Mouse (Mus musculus) adrenal gland, postnatal 25 days (tissue): ENCODE measurements around the gene Tmem218. TPM values are rescaled to one million over a fixed set of nuclear protein-coding genes. Genes with fewer than 3 reads are reported as not detected.

Experiments
- DNase-seq: peaks from one replicate; pipeline ENCODE4 v3.0.0; 2021; ENCODE audit warnings: mixed read lengths
- long read RNA-seq: library from polyadenylated mRNA; stranded (forward); transcript quantifications from one replicate; pipeline ENCODE4 v2.0.0, GENCODE M21; 2021
- total RNA-seq: library from RNA; stranded (reverse); gene quantifications from 2 replicates; pipeline ENCODE4 v1.2.3, GENCODE M21; 2021

Gene Tmem218
- total RNA-seq, result 4.5 and 4.7 TPM in 2 replicates
- long read RNA-seq, transcript Tmem218-201 (4 exons, 2,619 nt), result major isoform, 5 of 11 reads
- long read RNA-seq, partial matches to known transcripts, result 1 of 11 reads
- long read RNA-seq, other reads (novel, unspliced or antisense), result 5 of 11 reads

DNA sequence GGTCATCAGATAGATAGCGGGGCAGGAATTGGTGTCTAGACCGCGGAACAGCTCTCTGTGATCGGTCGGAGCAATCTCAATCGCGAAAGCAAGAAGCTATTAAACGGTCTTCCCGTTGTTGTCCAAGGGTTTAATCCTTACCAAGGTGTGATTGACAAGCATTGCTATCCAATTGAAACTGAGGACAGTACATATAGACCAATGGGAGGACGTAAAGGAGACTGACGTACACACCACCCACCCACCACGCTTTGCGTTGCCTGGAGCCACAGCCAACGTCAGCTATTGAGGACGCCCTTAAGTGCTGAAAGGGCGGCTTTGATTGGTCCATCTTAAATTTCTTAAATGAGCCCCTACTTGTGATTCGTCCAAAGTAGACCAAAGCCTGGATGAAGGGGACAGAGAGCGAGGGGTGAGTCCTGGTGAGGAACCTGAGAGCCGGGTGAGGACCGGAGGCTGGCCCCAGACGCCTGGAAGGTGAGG, at the start of gene Tmem218:
Tmem218 (plus strand) TSS at position 295 of the 483 bp plus-strand sequence.
- DNase-seq, result peak; percentile 81

DNA sequence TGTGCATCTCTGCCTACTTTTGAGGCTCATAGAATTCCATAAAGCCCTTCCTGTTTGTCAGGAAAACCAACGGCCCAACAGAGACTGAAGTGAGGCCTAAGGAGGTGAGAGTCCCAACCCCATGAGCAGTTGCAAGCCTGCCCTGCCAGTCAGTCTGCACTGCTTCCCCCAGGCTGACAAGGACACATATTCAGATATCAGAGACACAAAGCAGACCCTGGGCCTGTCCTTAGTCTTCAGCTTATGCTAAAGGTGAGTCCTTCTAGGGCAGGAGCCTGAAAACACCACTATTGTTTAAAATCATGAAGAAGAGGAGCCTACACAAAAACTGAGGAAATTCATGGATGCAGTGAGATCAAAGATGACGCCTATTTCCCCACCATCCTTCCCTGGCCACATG, 47.3 kb upstream of the Tmem218 start:
- no peak for DNase-seq

DNA sequence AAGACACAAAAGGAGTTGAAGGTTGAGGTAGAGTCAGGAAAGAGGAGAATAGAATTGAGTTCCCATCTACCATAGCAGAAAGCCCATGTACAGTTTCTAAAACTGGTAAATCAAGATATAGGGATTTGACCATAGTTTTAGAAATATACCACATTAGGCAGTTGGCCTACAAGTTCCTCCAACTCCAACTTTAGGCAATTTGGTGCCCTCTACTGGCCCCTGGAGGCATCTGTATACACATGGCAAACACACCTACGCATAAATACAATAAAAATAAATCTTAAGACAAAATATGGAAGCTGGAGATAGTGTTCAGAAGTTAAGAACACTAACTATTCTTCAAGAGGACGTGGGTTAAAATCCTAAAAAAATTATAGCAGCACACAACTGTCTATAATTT, 41.1 kb upstream of the Tmem218 start:
- DNase-seq, result no peak

GRCm38 (mm10) chr9:37173376-37173775, 34.6 kb upstream of the Tmem218 start:
- no peak for DNase-seq

DNA sequence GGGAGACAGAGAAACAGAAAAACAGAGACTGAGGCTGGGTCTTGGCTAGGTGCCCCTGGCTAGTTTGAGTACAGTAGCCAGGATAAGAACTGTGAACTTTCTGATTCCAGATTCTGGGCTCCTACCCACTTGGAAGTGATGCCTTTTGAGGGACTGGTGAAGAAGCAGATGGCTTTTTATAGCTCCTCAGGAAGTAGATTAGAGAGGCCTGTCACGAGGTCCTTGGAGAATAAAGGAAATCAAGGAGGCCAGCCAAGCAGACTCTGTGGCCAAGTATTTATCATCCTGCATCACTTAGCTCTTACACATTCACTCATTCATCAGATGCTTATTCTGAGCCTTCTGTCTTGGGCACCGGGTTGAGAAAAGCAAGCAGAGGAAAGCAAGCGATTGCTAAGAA, 32.0 kb upstream of the Tmem218 start:
- no peak for DNase-seq

DNA sequence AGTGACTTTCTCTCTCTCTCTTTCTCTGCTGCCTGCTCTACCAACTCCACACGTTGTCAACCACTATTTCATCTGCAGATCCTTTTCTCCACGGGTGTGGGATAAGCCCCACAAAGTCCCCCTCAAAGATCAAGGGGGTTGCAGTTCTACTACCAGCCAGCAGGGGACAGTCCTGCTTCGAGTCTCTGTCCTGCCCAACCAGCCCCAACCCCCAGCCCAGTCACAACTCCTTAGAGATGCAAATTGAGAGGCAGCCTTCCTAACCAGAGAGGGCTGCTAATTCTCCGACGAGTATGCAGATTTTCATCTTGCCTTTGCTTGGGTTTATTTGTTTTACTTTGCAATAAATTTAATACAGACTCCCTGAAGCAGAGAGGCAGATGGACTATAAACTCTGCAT, 30.9 kb upstream of the Tmem218 start:
- peak; percentile 52 for DNase-seq

DNA sequence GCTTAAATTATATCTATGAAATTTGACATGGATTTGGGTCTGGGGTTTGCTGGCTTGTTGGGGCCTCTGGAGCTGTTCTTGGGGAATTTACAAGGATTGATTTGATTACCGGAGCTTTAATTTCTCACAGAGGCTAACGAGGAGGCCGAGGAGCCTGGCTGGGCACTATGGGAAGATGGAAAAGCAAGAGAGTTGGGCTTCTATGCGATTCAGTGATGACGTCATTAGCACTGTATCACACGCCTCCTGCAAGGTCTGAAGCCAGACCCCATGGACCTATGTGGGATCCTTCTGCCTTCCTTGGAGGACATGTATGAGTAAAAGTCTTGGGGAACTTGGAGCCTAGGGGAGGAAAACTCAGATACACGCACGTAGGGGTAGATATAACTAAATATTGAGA, 30.5 kb upstream of the Tmem218 start:
- no peak for DNase-seq

- DNase-seq, result no peak
These were observed 29.1 kb upstream of the Tmem218 start for GRCm38 (mm10) chr9:37178911-37179310.

GRCm38 (mm10) chr9:37179596-37179995, 28.4 kb upstream of the Tmem218 start:
- DNase-seq, result no peak

DNA sequence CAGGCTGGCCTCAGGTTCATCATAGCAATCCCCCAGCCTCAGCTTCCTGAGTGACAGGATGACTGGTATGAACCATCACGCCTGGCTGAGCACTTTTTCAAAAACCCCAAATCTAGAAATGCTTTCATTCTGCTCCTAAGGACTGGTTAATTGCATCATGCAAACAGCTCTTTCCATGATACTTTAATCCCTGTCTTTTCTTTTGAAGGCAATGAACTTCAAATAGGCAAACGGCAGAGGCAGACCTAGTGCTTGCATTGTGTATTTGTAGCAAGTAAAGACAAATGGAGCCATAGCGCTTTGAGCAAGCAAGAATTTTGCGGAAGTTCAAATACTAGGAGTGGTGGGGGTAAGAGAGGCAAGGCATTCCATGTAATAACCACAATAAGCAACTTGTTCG, 26.4 kb upstream of the Tmem218 start:
- no peak for DNase-seq

GRCm38 (mm10) chr9:37183176-37183575, 24.8 kb upstream of the Tmem218 start:
- DNase-seq, result peak; percentile 8

GRCm38 (mm10) chr9:37187407-37187806, 20.6 kb upstream of the Tmem218 start:
- DNase-seq, result no peak

- DNase-seq, result no peak
These were observed 20.0 kb upstream of the Tmem218 start for GRCm38 (mm10) chr9:37188024-37188423.

DNA sequence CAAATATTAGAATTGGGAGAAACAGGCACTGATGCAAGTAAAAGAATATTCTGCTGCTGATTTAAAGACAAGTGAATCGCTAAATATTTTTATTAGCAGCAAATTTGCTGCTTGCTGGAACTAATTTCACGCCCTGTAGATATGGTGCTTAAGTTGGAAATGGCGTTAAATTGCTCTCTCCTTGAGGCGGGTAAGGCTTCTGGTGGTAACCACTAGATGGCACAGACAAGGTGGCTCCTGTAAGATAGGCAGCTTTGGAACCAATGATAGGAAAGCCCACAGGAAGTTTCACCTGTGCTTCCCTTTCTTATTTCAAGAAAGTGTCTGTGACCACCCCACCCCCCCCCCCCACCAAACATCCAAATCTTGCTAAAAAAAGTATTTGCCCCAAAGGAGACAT, 11.0 kb upstream of the Tmem218 start:
- DNase-seq, result no peak

DNA sequence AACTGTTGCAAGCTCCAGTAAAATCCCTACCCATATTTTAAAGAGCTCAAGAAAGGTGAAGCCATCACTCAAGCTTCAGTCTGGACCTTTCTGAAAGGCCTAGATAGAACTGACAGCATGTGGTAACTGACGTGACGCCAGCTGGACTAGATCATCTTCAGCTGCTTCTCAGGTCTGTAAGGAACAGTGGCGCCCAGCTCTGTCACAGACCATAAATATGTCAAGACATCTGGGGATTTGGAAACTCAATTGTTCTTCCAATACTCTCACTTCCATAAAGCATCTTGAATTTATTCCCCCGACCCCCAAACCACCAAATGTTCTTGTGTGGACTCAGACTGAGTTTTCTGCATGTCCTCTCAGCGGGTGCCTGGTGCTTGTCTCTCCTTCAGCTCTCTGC, 7.6 kb upstream of the Tmem218 start:
- no peak for DNase-seq

- DNase-seq, result no peak
These were observed 4.1 kb upstream of the Tmem218 start for GRCm38 (mm10) chr9:37203884-37204283.

DNA sequence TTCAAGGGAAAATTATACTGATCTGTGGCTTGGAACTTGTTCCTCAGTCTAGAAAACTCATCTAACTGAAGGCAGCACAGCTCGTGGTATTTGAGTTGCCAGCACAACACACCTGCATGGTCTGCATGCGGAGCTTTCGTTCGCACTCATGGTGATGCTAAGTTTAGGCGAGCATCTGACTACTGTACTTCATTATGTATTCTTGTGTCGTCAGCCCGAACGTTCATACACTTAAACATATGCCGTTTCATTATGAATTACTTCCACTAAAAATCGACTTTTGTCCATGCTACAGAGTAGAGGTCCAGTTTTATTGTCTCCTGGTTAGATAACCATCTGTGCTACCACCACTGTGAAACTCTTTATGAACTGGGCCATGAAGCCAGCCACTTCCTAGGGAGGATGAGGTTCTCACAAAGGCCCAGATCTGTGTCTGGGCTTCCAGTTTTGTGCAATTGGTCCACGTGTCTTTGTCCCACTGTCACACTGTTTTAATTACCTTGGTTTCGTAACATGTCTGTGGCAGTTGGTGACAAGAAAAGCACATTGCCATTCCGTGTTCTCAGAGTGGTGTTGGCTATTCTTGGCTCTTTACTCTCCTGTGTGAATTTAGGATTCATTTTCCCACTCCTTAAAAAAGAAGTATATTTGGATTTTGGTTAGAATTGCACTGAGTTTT, 5.2 kb downstream of the Tmem218 start:
- DNase-seq, result no peak

- DNase-seq, result no peak
These were observed 6.5 kb downstream of the Tmem218 start for GRCm38 (mm10) chr9:37214327-37215060.

DNA sequence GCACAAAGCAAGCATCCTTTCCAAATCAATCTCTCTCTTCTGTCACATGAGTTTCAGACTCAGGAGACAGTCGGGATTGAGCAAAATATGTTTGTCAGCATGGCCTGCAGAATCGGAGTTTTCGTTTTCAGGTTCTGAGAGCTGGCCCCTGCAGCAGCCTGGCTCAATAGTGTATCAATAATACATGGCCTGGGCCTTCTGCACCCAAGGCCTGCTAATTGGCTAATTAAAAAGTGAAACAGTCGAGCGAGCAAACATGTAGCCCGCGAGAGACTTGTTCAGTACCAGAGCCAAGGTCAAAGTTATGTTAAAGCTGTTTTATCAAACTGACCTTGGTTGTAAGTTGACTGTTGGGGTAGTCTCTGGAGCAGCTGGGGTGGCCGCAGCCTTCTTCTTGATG, 12.7 kb downstream of the Tmem218 start:
- DNase-seq, result no peak

DNA sequence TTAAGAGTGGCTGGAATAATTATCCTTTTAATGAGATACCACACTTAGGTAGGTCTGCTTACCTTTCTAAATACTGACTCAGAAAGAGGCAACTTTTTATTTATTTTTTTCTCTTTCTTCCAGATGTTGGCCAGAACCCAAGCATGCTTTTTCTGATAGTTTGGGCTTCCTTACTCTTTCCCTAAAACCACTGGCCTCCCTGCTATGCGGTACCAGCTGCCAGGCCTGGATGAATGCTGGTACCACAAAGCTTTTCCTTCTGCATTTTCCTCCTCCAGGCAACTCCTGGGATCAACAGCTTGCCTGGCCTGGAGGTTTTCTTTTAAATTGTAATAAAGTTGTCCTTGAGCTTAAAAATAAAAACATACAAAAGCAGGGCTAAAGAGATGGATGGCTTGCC, 17.6 kb downstream of the Tmem218 start:
- no peak for DNase-seq

DNA sequence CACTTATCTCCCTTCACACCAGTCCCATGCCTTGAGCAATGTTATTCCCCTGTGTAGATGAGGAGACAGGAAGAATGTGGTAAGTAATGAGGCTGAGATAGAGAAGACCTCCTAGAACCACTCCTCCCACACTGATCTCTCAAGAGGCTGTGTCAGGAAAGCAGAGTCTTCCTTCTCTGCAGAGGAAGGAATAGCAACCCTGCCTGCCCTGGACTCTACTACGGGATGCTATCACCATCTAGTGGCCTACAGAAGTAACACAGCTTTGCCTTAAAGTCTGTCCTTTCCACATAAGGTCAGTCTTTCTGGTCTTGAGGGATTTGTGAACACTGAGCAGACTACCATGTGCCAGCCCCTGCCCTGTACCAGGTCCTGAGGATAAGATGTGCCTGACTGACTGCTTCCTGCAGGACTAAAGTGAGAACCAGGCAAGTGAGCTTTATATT, 21.9 kb downstream of the Tmem218 start:
- peak; percentile 21 for DNase-seq

DNA sequence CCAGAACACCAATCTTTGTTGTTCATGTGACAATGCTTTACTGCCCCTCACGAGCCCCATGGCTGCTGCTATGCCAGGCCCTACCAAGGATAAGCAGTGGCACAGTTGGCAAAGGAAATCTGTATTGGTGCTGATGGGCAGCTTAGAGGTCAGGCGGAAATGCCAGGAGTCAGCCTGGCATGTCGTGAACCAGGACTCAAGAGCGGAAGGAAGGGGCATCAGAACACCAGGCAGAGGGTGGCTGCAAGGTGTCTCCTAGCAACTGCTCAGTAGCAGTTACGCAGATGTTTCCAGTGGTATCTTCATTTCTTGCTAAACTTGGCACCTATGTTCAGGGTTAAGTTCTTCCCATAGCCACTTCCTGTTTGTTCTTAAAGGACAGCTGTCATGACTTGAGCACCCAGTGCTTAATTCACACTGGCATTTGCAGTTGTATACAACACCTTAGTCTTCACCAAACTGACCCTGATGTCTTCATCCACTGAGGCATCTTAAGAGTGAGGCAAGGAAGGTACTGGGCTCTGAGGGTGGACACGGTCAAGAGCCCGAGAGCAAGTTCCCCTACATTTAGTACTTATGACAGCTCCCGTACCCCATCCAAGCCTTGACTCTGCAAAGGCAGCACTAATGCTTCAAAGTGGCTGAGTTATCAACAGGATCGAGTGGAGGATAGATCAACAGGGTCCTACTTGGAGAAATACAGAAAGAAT, 22.6 kb downstream of the Tmem218 start:
- no peak for DNase-seq
